Mouse (Mus musculus): ENCODE results near the gene Ush1c.

DNA sequence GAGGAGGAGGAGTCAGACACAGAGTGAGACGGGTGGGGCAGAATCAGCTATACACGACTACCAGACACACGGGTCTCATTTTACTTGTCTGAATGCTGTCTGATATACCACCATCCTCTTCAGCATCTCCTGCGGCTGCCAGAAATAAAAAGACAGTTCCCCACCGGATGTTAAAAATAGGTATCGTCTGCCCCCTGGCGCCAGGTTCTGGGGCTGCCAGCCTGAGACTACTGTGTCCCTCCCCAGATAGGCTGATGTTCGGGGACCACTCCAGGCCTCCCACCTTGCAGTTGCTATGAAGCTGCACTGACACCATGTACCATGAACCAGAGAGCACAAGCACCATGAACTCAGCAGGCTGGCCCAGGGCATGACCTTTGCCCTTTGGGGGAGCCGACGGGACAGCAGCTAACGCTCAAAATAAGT, 34.2 kb downstream of the Ush1c start:
- TF ChIP-seq CTCF (IDR thresholded peaks at IDR 0.05; ENCODE audit: extremely low read depth, insufficient read depth, insufficient read length, insufficient replicate concordance) (no peak), POLR2A (IDR thresholded peaks at IDR 0.05; ENCODE audit: low read depth, low read length) (no peak)
